Mouse (Mus musculus) MEL-GATA-1-ER (cell line): ENCODE measurements around the gene Ghrh.
"Not testable (repeated sequence)": the region's sequence is repeated elsewhere in the genome, so short reads cannot be mapped to it uniquely, and the experiment has no call there.

Source experiments
- DNase-seq: peaks from one replicate; pipeline ENCODE4 v3.0.0-alpha.2; 2012; ENCODE audit warnings: low read depth; ENCODE audit errors: extremely low read depth

Gene Ghrh

DNA sequence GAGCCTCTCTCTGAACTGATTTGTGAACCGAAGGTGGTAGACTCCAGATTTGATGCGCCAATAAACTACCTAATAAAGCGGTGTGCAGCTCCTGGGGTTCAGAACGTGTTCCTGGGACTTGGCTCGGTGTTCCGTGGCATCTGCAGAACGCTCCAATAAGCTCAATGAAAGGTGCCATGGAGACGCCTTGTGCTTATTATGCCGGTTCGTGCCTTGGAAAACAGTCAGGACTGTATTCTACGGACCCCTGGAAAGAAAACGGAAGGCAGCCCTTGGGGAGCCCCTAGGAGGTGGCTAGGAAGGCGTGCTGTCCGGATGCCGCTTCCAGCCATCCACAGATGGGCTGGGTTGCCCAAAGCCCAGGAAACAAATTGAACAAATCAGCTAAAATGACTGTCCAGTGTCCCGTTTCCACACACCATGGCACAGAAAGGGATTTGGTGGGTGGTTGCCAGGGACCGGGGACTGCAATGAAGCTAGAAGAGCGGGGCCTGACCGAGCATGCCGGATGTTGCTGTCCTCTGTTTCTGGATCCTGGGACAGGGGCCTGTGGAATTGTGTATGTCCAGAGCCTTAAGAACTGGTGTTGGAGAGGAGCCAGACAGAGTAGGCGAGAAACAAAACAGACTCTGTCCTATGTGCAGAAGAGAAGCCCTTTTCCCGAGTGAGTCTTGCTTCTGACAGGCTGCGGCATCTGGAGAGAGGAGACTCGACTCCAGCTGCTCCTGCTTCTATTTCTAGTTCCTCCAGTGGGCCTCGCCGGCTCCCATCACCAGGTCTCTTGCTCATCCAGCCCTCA, at the start of gene Ghrh:
TSS of gene Ghrh (minus strand) at position 146 of the 799 bp plus-strand sequence.
- DNase-seq = no peak

DNA sequence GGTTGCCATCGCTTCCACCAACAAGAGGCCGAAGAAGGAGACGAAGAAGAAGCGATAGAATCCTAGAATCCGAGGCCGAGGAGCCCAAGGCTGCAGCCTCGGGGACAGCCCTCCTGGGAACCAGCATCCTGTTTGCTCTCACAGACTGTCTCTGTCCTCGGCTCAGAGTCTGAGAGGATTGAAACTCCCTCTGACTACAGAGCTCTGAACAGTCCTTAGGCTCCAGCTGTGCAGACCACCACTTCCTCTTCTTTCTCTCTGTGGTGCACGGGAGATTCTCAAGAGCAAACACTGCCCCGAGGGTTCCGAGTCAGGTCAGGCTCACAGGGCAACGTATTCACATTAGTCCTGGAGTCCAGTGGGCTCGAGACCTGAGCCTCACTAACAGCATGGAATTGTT, 48.7 kb upstream of the Ghrh start:
- no peak for DNase-seq

DNA sequence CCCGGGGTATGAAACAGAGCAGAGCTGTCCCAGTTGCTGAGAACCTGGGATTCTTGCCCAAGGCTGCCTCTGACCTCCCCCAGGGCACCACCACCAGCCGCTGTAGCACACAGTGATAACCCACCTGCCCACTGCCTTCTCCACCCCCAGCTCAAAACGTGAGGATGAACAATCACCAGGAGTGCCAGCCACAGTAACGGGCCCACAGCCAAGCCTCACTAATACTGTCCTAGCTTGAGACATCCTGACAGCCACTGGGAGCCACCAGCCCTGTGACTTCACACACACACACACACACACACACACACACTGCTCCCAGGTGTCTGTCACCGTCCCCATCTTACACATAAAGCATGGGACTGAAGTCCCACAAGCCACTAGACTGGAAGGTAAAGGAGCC, 48.1 kb upstream of the Ghrh start:
- DNase-seq = no peak

DNA sequence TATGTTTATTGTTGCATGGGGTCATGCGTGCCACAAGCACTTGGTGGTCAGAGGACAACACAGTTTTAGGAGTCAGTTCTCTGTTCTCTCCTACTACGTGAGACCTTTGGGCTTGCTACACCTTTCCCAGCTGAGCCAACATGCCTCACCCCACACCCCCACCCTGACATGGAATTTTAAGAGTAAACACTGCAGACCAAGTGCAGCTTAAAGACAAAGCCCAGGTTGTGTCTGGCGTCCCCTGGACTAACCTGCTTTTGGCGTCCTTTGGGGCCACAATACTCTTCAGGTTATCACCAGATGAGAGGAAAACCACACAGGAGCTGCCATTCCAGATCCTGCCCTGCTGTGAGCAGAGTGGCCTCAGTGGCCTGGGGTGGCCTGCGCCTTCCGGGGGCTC, 47.6 kb upstream of the Ghrh start:
- no peak for DNase-seq

DNA sequence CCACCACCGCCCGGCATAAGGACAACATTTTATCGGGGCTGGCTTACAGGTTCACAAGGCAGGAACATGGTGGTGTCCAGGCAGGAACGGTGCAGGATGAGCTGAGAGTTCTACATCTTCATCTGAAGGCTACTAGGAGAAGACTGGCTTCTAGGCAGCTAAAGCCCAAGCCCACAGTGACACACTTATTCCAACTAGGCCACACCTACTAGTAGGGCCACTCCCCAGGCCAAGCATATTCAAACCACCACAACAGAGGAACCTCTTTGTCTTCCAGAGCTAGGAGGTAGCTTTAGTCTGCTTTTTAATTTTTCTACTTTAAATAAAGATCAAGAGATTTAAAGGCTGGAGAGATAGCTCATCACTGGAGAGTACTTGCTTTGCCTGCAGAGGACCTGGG, 46.2 kb upstream of the Ghrh start:
- DNase-seq = no peak

DNA sequence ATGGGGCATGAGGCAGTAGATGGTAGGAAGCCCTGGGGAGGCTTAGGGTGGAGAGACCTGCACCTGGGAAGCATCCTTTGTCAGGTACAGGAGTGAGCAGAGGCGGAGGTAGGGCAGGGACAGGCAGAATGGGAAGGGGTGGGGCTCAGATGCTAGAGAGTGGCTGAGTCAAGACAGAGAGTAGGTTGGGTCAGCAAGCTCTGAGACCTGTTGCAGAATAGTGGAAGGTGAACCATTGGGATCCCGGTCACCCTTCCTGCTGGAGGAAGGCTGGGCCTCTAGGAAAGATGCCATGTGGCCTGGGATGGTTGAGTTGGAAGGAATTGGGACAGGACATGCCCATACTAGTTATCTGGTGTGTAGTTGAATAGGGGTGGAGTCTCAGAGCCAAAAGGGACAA, 45.0 kb upstream of the Ghrh start:
- DNase-seq = no peak

DNA sequence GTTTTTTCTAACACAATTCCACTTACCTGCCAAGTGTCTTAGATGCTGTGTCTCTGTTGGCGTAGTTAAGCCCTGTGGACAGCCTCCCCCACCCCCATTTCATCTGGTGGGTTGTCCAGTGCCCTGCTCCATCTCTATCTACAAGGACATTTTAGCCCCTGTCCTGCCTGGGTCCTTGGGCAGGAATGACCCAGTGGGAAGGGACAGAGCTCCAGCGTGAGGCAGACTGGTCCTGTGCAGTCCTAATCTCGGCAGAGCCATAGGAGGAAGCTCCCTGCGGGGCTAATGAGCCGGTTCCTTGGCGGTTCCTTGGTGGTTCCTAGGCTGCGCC, 42.2 kb upstream of the Ghrh start:
- DNase-seq = no peak

DNA sequence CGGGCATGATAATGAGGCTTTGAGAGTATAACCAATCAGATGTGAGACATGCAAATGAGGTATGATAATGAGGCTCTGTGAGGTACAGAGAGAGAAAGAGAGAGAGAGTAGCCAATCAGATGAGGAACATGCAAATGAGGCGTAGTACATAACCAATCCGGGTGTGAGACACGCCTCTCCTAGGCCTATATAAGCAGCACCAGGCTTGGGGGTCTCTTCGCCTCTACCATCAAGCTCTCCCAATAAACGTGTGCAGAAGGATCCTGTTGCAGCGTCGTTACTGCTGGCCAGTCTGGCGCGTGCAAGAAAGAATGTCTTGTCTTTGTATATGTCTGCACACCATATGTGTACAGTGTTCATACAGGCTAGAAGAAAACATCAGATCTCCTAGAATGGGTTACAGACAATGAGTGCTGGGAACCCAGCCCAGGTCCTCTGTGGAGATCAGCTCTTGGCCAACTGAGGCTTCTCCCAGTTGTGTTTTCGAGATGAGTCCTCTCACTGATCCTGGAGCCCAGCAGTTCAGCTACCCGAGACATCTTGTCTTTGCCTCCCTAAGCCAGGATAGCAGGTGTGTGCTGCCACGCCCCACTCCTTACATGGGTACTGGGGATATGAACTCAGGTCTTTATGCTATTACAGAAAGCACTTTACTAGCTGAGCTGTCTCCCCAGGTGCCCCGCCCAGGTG, 41.7 kb upstream of the Ghrh start:
- not testable (repeated sequence) for DNase-seq

DNA sequence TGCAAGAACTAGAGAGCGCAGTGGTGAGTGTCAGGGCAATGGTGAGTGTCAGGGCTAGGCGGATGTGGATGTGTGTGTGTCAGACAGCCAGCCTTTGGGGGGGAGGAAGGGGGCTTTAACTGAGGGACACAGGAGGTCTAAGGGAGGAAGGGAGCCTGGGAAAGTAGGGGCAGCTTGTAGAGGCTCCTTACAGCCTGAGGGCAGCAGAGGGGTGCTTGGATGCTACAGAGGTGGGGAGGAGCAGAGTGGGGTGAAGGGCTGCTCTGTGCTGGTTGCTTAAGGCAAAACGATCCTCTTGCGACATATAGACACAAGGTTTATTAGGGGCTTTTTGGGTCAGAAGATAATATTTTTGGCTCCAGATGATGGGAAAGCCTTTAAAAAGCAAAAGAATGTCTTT, 37.5 kb upstream of the Ghrh start:
- DNase-seq = no peak

DNA sequence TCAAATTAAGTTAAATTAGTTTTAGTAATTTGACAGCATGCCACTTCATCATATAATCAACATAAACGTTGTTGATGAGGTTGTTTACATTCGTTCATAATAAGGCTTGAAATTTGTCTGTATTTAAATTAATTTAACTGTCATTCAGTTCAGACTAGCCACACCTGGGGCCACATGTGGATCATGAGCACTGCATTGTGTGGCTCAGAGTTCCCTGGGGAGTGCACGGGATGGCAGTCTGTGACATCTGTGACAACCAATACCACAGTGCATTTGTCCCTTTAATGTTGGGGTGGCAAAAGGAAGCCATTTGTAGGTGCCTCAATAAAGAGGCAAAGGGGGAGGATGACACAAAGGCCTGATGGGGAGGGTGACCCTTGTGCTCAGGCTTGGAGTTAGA, 29.7 kb upstream of the Ghrh start:
- no peak for DNase-seq

DNA sequence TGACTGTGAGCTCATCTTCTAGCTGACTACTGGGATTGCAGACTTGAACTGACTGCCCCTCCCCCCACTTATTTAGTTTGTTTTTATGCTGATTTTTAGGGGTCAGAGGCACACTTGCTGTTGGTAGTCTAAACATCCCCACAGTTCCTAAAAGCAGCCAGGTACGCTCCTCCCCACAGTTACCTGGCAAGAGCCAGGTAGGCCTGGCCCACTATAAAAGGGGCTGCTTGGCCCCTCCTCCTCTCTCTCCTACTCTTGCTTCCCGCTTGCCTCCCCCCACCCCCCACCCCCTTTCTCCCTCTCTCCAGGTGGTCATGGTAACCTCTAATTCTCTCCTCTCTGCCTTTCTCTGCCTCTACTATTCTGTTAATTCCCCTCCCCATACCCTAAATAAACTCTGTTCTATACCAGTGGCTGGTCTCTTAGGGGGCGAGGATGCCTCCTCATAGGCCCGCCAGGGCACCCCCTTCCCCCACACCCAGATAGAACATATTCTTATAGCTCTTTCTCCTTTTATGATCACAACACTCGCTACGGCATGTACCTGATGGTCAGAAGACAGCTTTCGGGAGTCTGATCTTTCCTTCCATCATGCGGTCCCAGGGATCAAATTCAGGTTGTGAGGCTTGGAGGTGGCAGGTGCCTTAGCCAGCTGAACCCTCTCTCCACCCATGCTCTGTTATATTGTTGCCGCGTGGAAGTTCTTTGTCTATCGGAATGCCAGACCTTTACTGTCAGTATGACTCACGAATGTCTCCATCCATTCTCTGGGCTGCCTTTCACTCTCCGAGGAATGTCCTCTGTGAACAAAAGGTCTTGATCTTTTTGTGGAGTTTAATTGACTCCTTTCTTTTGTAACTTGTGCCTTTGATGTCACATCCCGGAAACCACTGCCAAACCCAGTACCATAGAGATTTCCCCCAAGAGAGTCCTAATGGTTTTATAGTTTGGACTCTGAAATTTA, 28.8 kb upstream of the Ghrh start:
- DNase-seq = no peak

DNA sequence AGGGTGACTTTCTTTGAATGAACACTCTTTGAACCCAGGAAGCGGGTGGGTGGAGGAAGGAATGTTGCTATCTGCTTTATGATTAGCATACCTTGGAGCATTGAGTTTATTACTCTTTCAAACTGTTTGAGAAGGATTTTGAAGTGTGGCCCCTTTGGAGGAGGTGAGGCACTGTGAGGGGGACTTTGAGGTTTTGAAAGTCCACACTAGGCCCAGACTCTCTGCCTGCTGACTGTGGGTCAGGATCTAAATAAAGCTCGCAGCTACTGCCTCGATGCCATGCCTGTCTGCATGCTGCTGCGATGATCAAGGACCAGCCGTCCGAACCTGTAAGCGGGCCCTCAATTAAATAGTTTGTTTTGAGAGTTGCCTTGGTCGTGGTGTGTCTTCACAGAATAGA, 27.7 kb upstream of the Ghrh start:
- no peak for DNase-seq

DNA sequence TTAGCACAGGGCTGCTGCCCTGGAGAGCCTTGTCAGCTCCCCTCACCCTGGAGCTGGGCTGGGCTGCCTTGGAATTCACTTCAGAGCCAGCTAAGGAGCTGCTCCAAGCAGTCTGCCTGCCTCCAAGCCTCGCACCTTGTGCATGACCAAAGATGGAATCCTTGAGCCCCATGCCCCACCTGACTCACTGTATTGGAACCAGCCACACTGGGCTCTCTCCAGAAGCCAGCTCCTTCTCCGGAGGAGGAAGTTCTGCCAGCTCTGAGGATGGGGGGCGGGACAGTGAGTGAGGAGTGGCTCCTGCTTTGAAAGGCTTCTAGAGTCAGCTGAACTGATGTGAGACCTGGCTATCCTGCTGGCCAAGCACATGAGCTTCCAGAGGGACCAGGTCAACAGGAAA, 26.4 kb upstream of the Ghrh start:
- no peak for DNase-seq

DNA sequence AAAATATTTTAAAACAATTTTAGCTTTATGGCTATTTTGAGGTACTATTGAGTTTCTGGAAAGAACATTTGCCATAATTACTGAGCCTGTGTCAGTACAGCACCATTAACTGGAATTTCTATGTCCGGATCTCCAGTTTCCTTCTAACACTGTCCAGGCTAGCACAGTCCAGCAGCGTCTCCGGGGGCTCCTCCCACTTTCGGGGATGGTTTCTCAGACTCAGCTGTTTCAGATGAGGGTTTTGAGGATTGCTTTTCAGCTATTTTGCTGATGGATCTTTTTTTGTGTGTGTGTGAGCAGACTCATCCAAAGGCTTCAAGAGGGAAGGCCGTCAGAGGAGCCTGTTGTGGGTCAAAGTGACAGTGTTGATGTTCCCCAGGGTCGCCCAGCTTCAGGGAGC, 24.4 kb upstream of the Ghrh start:
- no peak for DNase-seq

DNA sequence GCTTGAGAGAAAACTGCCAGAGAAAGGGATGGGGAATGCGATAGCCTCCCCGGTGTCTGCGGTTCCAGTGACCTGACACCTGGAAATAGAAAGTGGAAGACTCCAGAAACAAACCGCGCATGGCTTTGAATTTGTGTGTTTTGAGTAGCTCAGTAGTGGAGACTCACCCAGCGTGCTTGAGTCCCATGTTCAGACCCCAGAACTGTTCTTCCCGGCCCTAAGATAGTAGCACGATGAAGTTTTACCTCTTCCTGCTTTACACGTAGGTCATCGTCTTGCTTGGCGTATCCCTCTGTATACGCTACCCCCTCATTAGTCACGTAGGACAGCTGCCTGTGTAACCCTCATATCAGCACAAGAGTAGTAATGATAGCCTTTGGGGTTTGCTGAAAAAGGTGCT, 20.7 kb upstream of the Ghrh start:
- peak; percentile 46 for DNase-seq

DNA sequence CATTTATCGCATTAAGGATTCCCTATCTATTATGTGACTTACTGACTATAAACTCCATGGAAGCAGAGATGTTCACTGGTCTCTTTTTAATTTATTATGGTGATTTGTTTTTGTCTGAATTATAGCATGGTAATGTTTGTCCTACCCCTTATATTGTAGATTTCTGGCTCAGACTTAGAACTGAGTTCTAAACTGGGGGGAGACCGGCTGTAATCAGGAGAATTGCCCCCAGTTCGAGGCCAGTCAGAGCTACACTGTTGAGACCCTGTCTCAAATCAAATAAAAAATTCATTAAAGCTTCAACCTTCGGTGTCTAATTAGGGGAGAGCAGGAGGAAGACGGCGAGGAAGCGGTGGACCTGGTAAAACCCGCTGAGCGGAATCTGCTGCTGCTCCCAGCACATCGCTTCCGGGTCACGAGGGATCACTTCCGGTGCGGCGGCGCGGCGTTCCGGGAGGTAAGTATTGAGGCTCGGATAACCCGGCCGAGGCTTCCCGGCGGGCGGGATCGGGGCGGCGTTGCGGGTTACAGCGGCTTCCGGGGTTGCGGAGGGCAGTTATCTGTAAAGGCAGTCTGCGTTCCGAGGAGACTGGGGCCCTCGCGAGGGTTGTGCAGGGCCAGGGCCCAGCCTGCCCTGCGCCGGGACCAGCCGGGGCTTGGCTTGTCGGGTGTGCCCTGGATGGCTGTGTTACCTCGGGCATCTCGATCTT, 20.0 kb upstream of the Ghrh start, which contains the start of gene Manbal:
TSS of gene Manbal (plus strand) at position 411 of the 710 bp plus-strand sequence.
- peak; percentile 77 for DNase-seq

DNA sequence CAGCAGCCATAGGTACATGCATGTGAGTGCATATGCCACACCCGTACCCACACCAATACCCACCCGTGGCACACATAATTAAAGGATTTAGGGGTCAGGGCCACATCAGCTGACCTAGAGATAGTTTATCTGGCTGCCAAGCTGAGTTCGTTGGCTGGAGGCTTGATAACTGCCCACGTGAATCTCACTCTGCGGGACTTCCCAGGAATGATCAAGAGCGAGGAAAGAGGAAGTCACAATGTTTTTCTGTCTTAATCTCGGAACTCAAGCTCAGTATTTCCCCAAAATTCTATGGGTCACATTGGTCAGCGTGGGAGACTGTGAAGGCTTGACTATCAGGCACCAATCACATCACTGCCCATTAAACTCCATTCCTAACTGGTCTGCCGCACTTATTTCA, 19.5 kb upstream of the Ghrh start:
- peak; percentile 72 for DNase-seq

DNA sequence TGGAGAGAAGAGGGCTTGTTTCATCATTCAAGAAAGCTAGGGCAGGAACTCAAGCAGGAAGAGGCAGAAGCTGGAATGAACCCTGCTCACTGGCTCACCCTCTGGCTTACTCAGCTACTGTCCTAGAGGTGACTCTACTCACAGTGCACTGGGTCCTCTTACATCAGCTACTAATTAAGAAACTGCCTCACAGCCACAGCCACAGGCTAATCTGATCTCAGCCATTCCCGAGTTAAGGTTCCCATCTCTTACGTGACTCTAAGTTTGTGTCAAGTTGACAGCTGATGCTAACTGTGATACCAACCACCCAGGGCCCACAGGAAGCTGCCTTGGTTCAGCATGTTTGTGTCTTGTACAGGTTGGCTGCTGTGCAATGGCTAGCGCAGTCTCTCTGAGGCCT, 15.7 kb upstream of the Ghrh start:
- DNase-seq = peak; percentile 31

DNA sequence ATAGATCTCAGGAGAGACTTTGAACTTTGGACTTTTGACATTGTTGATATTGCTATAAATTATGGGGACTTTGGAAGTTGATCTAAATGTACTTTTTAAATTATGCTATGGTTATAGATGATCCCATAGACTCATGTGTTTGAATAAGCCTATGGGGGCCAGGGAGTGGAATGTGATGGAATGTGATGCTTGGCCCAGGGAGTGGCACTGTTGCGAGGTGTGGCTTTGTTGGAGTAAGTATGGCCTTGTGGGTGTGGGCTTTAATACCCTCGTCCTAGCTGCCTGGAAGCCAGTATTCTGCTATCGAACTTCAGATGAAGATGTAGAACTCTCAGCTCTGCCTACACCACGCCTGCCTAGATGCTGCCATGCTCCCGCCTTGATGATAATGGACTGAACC, 12.7 kb upstream of the Ghrh start:
- no peak for DNase-seq

DNA sequence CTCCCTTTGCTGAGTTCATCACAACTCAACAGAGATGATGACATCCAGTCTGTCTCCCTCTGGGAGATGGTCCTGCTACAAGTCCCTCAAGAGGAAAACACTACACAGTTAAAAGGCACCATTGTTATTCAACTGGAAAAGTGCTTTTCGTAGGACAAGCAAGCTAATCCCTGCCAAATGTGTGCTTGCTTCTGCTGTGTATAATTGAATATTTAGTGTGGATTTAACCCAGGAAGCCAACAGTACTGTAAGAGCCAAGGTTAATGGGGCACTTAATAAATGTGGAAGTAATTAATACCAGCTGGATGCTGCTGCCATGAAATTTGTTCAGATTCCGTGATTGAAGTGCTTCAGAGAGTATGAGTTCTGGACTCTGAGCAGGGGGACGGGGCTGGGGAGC, 6.8 kb upstream of the Ghrh start:
- no peak for DNase-seq

DNA sequence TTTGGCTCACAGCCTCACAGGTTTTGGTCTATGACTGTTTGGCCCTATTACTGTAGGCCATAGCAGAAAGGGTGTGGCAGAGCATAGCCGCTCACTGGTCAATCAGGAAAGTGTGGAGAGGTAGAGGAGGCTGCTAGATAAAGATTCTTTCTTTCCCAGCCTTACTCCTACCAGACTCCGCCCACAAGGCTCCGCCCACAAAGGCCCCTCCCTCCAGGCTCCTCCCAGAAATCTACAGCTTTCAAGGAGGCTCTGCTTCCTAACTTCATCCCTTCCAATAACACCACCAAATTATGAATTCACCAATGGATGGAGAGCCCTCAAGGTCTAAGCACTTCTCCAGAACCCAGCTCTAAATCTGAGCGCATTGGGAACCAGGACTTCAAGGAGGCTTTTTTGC, 5.9 kb upstream of the Ghrh start:
- no peak for DNase-seq
